Mouse (Mus musculus) neural tube, embryonic 14.5 days (tissue): ENCODE measurements around the gene Rabgef1. TPM values are rescaled to one million over a fixed set of nuclear protein-coding genes. Genes with fewer than 3 reads are reported as not detected.

ENCODE experiments used
- ATAC-seq: fragments of 200-750 bp; cut with Nextera tagmentation; 2 replicates; pipeline ENCODE4 v1.8.0; 2017; ENCODE audit warnings: low read depth, mild to moderate bottlenecking, moderate TSS enrichment, moderate library complexity
- H3K27ac ChIP-seq: fragments of 300-500 bp; sonication (generic); 2 replicates; pipeline ENCODE4 v1.5.1; 2014; ENCODE audit warnings: low read depth, mild to moderate bottlenecking, control low read depth, low read length, moderate library complexity, mixed read lengths
- H3K27me3 ChIP-seq: fragments of 300-500 bp; sonication (generic); 2 replicates; pipeline ENCODE4 v1.6.1; 2014; ENCODE audit warnings: low read length; ENCODE audit not compliant: control insufficient read depth, insufficient read depth
- H3K36me3 ChIP-seq: fragments of 300-500 bp; sonication (generic); 2 replicates; pipeline ENCODE4 v1.6.1; 2014; ENCODE audit warnings: low read length, mixed read lengths; ENCODE audit not compliant: control insufficient read depth, insufficient read depth
- H3K4me1 ChIP-seq: fragments of 300-500 bp; sonication (generic); 2 replicates; pipeline ENCODE4 v1.6.1; 2014; ENCODE audit warnings: low read length; ENCODE audit not compliant: control insufficient read depth, insufficient read depth
- H3K4me2 ChIP-seq: fragments of 300-500 bp; sonication (generic); 2 replicates; pipeline ENCODE4 v1.6.1; 2014; ENCODE audit warnings: mild to moderate bottlenecking, low read depth, low read length, control low read depth
- H3K4me3 ChIP-seq: fragments of 300-500 bp; sonication (generic); 2 replicates; pipeline ENCODE4 v1.5.1; 2014; ENCODE audit warnings: low read depth, low read length, control low read depth, mixed read lengths
- H3K9ac ChIP-seq: fragments of 300-500 bp; sonication (generic); replicated peaks from 2 replicates; pipeline ENCODE4 v1.6.1; 2014; ENCODE audit warnings: low read depth, mild to moderate bottlenecking, control low read depth, low read length, mixed read lengths
- H3K9me3 ChIP-seq: fragments of 300-500 bp; sonication (generic); 2 replicates; pipeline ENCODE4 v1.6.1; 2016; ENCODE audit warnings: low read length; ENCODE audit not compliant: control insufficient read depth
- WGBS: fragments of 180-500 bp; shearing (Covaris S2); extraction: QIAGEN DNeasy Blood & Tissue Kit; methylation state at CpG from one replicate; pipeline ENCODE4 v1.1.7; 2014; 5-methylcytosine and 5-hydroxymethylcytosine counted together
- polyA plus RNA-seq: library from polyadenylated mRNA; unstranded; fragments of >200 nt; fragmentation: Nextera tagmentation; extraction: Ambion mirVana; gene quantifications from 2 replicates; pipeline ENCODE4 v1.2.1, GENCODE M21; 2014

Gene Rabgef1
- polyA plus RNA-seq, 1 experiment from 2014 or later, result 41.1 TPM

- no peak overlapping the region for H3K9ac ChIP-seq
- H3K27ac ChIP-seq, result no peak overlapping the region
- 85% methylated on average over 4 of the region's 4 CpGs for WGBS
- no peak for ATAC-seq
- H3K36me3 ChIP-seq, result no peaks in the 10 kb centered on the region
- no peaks in the 10 kb centered on the region for H3K27me3 ChIP-seq
- no peak overlapping the region for H3K4me3 ChIP-seq
- no peak overlapping the region for H3K4me2 ChIP-seq
- H3K9me3 ChIP-seq, result no peaks in the 10 kb centered on the region
- H3K4me1 ChIP-seq, result no peaks in the 10 kb centered on the region
These were observed 6.4 kb upstream of the Rabgef1 start for GRCm38 (mm10) chr5:130165213-130165612.

- peaks cover 21% of the 10 kb centered on the region for H3K4me1 ChIP-seq
- H3K9ac ChIP-seq, result no peak overlapping the region
- H3K4me2 ChIP-seq, result no peak overlapping the region
- WGBS, result 83% methylated on average over 6 of the region's 6 CpGs
- ATAC-seq, result no peak
- no peaks in the 10 kb centered on the region for H3K9me3 ChIP-seq
- H3K27ac ChIP-seq, result no peak overlapping the region
- H3K4me3 ChIP-seq, result no peak overlapping the region
- no peaks in the 10 kb centered on the region for H3K27me3 ChIP-seq
- H3K36me3 ChIP-seq, result no peaks in the 10 kb centered on the region
These were observed 2.5 kb upstream of the Rabgef1 start for GRCm38 (mm10) chr5:130169109-130169508.

GRCm38 (mm10) chr5:130170666-130171422, 754 bp upstream of the Rabgef1 start:
- H3K27ac ChIP-seq, result peak overlapping the region; percentile 79
- H3K4me2 ChIP-seq, result peak overlapping the region; percentile 85
- 11% methylated on average over 6 of the region's 6 CpGs for WGBS
- H3K27me3 ChIP-seq, result no peaks in the 10 kb centered on the region
- H3K9me3 ChIP-seq, result no peaks in the 10 kb centered on the region
- peak overlapping the region; percentile 84 for H3K9ac ChIP-seq
- peak; percentile 10; the same call in 1 of the 2 replicates for ATAC-seq
- no peaks in the 10 kb centered on the region for H3K36me3 ChIP-seq
- peak overlapping the region; percentile 73 for H3K4me3 ChIP-seq
- peaks cover 21% of the 10 kb centered on the region for H3K4me1 ChIP-seq

- H3K27me3 ChIP-seq, result no peaks in the 10 kb centered on the region
- peak overlapping the region; percentile 84 for H3K9ac ChIP-seq
- H3K4me3 ChIP-seq, result peak overlapping the region; percentile 73
- peak overlapping the region; percentile 82 for H3K4me2 ChIP-seq
- peaks cover 21% of the 10 kb centered on the region for H3K4me1 ChIP-seq
- H3K9me3 ChIP-seq, result no peaks in the 10 kb centered on the region
- under 1% methylated on average over 32 of the region's 46 CpGs for WGBS
- H3K27ac ChIP-seq, result peak overlapping the region; percentile 79
- ATAC-seq, result peak; percentile 84
- H3K36me3 ChIP-seq, result no peaks in the 10 kb centered on the region
These were observed 481 bp downstream of the Rabgef1 start for GRCm38 (mm10) chr5:130171956-130172601.

- no peak for ATAC-seq
- Histone ChIP-seq H3K9ac (no peak overlapping the region), H3K27ac (no peak overlapping the region), H3K4me2 (peak overlapping the region; percentile 82), H3K9me3 (no peaks in the 10 kb centered on the region), H3K27me3 (no peaks in the 10 kb centered on the region), H3K36me3 (no peaks in the 10 kb centered on the region), H3K4me3 (no peak overlapping the region), H3K4me1 (peaks cover 21% of the 10 kb centered on the region)
- WGBS, result 96% methylated on average over 4 of the region's 4 CpGs
These were observed 1.4 kb downstream of the Rabgef1 start for GRCm38 (mm10) chr5:130173012-130173411.

GRCm38 (mm10) chr5:130177871-130178270, 6.3 kb downstream of the Rabgef1 start:
- H3K27me3 ChIP-seq, result no peaks in the 10 kb centered on the region
- ATAC-seq, result no peak
- no peak overlapping the region for H3K27ac ChIP-seq
- no peaks in the 10 kb centered on the region for H3K36me3 ChIP-seq
- 72% methylated on average over 4 of the region's 4 CpGs for WGBS
- no peak overlapping the region for H3K9ac ChIP-seq
- no peak overlapping the region for H3K4me2 ChIP-seq
- no peak overlapping the region for H3K4me3 ChIP-seq
- peaks cover 9% of the 10 kb centered on the region for H3K4me1 ChIP-seq
- no peaks in the 10 kb centered on the region for H3K9me3 ChIP-seq

GRCm38 (mm10) chr5:130180362-130180761, 8.8 kb downstream of the Rabgef1 start:
- Histone ChIP-seq H3K36me3 (no peaks in the 10 kb centered on the region), H3K4me3 (no peak overlapping the region), H3K4me2 (no peak overlapping the region), H3K9ac (no peak overlapping the region), H3K27me3 (no peaks in the 10 kb centered on the region), H3K4me1 (no peaks in the 10 kb centered on the region), H3K9me3 (no peaks in the 10 kb centered on the region), H3K27ac (no peak overlapping the region)
- WGBS, result 57% methylated on average over 7 of the region's 7 CpGs
- ATAC-seq, result peak; percentile 65; the same call in 1 of the 2 replicates

GRCm38 (mm10) chr5:130181740-130182540, 10.3 kb downstream of the Rabgef1 start:
- no peak for ATAC-seq
- WGBS, result 82% methylated on average over 6 of the region's 6 CpGs
- Histone ChIP-seq H3K4me1 (no peaks in the 10 kb centered on the region), H3K9me3 (no peaks in the 10 kb centered on the region), H3K4me2 (no peak overlapping the region), H3K9ac (no peak overlapping the region), H3K4me3 (no peak overlapping the region), H3K36me3 (no peaks in the 10 kb centered on the region), H3K27me3 (no peaks in the 10 kb centered on the region), H3K27ac (no peak overlapping the region)

- 88% methylated on average over 3 of the region's 3 CpGs for WGBS
- no peak overlapping the region for H3K4me2 ChIP-seq
- H3K9ac ChIP-seq, result no peak overlapping the region
- no peaks in the 10 kb centered on the region for H3K9me3 ChIP-seq
- H3K36me3 ChIP-seq, result no peaks in the 10 kb centered on the region
- H3K4me1 ChIP-seq, result 0 out of 2 replicates have a peak, but pooled peaks cover 2% of the 10 kb centered on the region
- ATAC-seq, result no peak
- no peak overlapping the region for H3K4me3 ChIP-seq
- no peaks in the 10 kb centered on the region for H3K27me3 ChIP-seq
- no peak overlapping the region for H3K27ac ChIP-seq
These were observed 10.9 kb downstream of the Rabgef1 start for GRCm38 (mm10) chr5:130182541-130182821.
